Mouse (Mus musculus): Measurements from ENCODE around the gene Sucnr1. TPM values are rescaled to one million over a fixed set of nuclear protein-coding genes. Genes with fewer than 3 reads are reported as not detected.

Sucnr1 gene
- total RNA-seq, 2 experiments from 2014 or later: not detected

DNA sequence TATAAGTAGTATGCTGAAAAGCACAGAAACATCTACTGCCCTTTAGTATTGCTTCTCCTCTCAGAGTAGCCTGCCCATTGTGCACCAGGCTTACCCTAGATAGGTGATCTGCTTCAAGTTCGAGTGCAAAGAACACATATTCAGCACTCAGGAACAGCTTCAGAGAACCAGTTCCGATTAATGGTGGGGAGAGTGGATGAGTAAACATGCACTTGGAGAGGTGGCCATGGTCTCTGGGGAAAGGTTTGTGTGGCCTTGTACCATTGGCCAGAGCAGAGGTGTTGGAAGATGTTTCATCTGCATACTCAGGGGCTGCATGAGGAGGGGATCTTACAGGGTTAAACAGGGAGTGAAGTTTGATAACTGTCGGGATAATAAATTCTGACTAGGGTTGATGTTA lies 39.8 kb downstream of the Sucnr1 start:
- no peak overlapping the region for H3K27ac ChIP-seq
- no peak overlapping the region for H3K4me3 ChIP-seq
- DNase-seq (ENCODE audit: extremely low spot score in 1 of 2, low spot score in 2 of 2): no peak
- no peak for TF ChIP-seq CTCF (IDR thresholded peaks at IDR 0.05)
- intact Hi-C loops (cut with DNase I): no loop called here

DNA sequence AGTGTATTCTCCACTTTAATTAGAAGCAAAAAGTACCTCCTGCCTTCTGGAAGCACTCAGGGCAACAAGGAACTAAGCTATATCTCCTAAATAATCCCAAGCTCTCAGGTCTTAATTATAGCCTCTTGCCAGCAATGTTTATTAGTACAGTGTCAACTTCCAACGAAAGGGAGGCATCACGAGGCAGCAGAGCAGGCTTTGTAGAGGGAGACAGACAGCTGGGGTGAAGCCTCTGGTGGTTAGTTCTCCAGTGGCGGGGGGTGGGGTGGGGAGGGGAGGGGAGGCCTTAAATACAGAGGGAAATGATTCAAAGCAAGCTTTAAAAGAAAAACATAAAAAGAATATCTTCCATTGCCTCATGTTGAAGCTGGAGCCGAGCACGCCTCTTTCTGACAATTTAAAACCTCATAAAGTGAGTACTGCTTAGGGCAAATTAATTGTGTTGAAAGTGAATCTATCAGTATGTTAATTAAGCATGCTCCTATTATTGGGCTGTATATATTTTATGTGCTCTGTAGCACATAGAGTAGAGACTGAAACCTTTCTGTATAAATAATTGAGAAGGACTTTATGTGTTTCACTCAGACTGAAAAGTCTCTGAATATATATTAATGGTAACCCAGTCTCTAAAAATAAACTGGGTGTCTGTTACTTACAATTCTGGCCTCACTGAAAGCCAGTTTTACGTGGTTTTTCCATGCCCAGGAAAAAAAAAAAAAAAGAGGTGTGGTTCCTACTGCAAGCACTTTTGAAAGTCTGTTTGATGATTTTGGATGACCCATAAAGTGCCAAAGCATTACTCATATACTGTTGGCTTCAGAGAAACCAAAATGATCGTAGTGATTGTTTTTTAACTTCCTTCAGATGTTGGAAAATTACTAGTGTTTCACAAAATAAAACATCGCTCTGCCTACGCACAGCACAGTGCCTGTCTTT lies 42.5 kb downstream of the Sucnr1 start:
- no peak for DNase-seq (ENCODE audit: extremely low spot score in 1 of 2, low spot score in 2 of 2)
- intact Hi-C loops (cut with DNase I): no loop called here
- H3K27ac ChIP-seq: no peak overlapping the region
- no peak for TF ChIP-seq CTCF (IDR thresholded peaks at IDR 0.05)
- H3K4me3 ChIP-seq: no peak overlapping the region

DNA sequence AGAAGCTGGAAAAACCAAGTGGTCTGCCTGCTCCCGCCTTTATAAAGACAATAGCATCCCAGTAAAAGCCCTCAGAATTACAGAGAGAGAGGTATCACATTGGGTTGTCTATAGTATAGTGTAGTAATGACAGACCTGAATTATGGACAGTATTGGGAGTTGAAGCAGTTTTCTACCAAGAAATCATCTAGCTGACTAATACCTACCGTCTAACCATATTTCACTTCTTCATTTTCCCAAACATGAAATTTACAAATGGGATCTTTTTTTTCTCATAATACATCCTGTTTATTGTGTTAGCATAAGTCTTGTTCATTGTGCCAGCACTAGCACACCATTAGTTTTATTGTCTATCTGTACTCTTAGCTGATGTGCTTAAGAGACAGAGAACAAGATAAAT lies 44.9 kb downstream of the Sucnr1 start:
- DNase-seq (ENCODE audit: extremely low spot score in 1 of 2, low spot score in 2 of 2): no peak
- TF ChIP-seq CTCF (IDR thresholded peaks at IDR 0.05): no peak
- intact Hi-C loops (cut with DNase I): no loop called here
- Histone ChIP-seq H3K27ac (no peak overlapping the region), H3K4me3 (no peak overlapping the region)

DNA sequence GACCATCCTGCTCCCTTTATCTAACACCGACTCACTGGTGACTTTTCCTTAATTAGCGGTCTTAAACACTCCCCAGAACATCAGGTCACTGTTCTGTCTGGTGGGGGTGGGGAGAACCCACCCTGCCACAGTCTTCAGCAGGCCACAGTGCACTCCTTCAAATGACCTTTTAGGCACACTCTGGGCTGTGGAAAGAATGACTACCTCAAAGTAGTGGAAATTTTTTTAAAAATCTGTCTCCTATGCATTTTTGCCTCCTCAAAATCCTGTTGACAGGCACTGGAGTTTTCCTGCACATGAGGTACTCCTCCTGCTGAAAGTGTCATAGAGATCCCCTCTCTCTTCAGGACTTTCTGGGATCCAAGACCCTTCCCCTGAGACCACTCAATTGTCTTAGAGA lies 46.6 kb downstream of the Sucnr1 start:
- no peak for TF ChIP-seq CTCF (IDR thresholded peaks at IDR 0.05)
- no peak overlapping the region for H3K4me3 ChIP-seq
- intact Hi-C loops (cut with DNase I): no loop called here
- DNase-seq (ENCODE audit: extremely low spot score in 1 of 2, low spot score in 2 of 2): no peak
- H3K27ac ChIP-seq: no peak overlapping the region

DNA sequence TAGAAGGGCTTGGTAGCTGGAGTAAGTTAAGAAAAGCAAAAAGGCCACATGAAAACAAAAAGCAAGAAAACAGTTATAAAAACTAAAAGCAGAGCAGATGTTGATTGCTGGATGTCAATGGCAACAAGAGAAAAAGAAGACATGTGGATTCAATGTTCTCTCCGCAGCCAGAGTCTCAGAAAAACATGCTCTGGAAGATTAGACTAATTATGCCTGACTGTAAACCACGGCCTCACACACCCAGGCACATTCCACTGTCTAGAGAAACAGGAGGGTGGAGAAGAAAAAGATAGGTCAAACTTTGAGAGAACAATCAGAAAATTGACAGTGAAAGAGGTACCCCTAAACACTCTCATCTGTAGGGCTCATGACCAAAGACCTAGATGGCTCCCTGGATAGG lies 54.1 kb downstream of the Sucnr1 start:
- TF ChIP-seq CTCF (IDR thresholded peaks at IDR 0.05): no peak
- Histone ChIP-seq H3K27ac (no peak overlapping the region), H3K4me3 (no peak overlapping the region)
- DNase-seq (ENCODE audit: extremely low spot score in 1 of 2, low spot score in 2 of 2): no peak
- intact Hi-C loops (cut with DNase I): no loop called here

Other genes with a start within 250 kb of the Sucnr1 start
- not detected for gene Gm8298, start 220.8 kb upstream of the Sucnr1 start, total RNA-seq (2021)
- not detected for gene C130079G13Rik, start 156.7 kb upstream of the Sucnr1 start, total RNA-seq (2021)
- gene Aadacl2, start 75.1 kb upstream of the Sucnr1 start, total RNA-seq (2021): not detected
- gene Aadac, start 56.2 kb upstream of the Sucnr1 start, total RNA-seq (2021): not detected